Mouse (Mus musculus) ovary, postnatal 14 days (tissue): Measurements from ENCODE around the gene Fam243.

Experiments
- DNase-seq: peaks from one replicate; pipeline ENCODE4 v3.0.0; 2022; ENCODE audit warnings: low spot score

Gene Fam243

DNA sequence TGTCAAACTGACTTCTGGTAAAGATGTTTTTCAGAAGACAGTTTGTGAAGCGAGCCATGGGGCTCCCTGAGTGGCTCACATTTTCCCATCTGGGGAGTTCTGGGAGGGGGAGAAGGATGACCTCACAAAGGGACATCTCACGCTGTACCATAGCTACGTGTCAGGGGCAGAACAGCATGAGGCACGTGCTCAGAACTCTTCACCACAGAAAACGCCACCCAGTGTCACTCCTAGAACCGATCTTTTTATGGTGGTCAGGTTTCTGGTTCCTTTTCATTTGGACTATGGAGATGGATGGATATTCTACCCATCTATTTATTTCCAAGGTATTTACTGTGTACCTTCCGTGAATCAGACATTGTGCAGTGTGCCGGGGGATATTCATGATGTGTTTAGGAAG is at the start of gene Fam243:
Gene Fam243 (minus strand): TSS at position 101 of the 400 bp plus-strand sequence.
- no peak for DNase-seq

DNA sequence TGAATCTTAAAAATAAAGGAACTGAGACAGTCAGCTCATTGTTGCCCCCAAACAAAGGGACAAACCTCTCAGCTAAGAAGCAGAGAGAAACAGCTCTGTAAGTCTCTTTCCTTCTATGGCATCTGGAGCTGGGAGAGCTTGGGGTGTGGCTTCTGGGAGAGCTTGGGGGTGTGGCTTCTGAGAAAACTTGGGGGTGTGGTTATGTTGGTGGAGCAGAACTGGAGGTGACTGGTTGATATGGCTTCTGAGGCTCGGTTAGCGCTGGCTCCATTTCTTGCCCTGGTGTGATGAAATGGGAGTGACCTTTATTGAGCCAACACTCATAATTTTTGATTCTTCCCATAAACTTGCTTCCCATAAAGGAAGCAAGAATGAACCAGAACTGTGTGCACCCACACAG is 48.0 kb upstream of the Fam243 start:
- no peak for DNase-seq

DNA sequence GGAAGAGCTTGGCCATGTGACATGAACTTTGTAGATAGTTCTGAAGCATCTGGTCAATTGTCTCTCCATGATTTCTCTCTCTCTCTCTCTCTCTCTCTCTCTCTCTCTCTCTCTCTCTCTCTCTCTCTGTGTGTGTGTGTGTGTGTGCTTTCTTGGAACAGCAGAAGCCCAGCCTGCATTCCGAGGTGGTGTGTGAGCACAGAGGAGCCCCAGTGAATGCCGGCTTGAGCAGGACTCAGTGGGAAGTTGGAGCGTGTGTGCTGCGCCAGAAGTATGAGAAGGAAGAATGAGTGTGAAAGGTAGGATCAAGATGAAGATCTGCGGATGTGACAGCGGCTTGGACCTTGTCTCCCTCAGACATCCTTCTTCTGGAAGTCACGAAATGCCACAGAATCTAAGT is 44.2 kb upstream of the Fam243 start:
- DNase-seq = no peak

DNA sequence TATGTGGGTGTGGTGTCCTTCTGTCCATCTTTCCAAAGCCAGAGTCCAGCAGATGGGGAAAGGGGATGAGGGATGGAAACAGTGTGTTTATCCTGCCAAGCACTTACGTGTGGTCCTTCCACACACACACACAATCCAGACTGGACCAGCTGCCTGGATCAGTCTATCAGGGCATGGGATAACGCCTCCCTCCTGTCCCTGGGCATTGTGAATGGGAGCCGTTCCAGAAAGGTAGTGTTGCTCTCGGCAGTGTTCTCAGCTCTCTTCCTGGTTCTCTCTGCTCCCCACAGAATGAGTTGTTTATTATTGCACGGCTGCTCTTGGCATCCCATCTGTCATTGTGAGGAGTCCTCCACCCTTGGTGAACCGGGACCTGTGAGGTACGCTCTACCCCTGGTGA is 39.5 kb upstream of the Fam243 start:
- DNase-seq = no peak

DNA sequence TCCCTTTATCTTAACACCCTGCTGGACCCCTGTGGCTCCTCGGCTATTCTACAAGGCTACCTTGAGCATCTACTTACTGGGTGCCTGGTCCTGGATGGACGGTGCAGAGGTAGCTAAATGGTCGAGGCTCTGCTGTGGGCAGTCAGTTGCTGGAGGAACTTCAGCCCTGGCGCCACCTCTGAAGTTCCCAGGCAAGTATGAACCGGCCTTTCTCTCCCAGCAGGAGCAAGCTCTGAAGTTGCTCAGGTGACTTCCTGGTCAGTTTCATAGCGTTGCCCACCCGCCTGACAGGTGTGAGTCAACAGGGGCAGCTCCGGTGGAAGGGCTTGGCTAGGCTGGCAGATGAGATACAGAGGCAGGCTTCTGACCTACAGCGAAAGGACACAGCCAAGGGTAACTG is 38.0 kb upstream of the Fam243 start, which contains the start of gene Kcne1:
Gene Kcne1 (minus strand): TSS at position 240 of the 400 bp plus-strand sequence.
- DNase-seq = no peak

DNA sequence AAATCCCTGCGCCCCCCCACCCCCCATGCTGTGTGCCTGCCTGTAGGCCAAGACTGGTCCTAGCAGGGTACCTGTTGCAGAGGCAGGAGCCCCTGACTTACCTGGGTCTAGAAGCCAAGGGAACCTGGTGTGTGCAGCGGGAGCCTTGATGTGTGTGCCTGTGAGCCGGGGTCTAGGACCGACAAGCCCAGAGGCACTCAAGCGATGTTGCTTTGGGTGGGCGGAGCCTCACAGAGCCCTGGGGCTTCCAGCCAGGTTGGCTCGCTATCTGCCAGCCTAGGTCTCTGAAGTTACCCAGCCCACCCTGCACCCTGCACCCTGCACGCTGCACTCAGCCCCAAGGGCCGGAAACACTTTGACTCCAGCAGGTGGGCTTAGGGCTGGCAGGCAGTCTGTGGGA is 37.5 kb upstream of the Fam243 start:
- DNase-seq = no peak

DNA sequence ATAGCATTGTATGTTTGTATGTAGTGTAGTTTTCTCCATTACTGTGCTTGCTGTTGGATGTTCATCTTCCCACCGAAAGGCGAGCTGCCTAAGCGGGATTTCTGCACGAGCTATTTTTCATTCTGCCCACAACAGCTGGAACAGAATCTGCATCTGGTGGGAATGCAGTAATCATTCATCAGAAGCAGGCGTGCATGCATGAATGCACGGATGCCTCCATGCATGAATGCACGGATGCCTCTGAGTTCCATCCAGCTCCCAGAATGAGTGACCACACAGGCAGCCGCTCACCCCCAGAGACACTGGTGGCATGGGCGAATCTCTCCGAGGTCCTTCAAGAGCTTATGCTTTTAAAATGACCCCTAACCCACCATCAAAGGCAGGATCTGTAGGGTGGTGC is 36.3 kb upstream of the Fam243 start:
- DNase-seq = no peak

DNA sequence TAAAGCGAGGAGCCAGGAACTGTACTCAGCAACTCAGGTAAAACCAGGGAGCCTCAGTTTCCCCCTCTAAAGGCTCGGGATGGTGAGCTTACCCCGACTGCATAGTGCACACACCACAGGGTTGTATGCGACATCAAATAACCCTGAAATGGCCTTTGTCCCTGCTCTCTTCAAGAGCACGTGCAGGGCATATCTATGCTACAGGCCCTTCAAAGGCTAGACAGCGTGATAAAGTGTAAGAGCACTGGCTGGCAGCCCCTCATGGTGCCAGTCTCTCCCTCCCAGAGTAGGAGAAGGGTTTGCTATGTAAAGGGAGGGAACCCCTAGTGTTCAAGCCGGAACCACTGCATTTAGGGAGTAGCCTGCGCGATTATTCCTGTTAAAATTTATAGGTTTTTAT is 35.8 kb upstream of the Fam243 start:
- no peak for DNase-seq

DNA sequence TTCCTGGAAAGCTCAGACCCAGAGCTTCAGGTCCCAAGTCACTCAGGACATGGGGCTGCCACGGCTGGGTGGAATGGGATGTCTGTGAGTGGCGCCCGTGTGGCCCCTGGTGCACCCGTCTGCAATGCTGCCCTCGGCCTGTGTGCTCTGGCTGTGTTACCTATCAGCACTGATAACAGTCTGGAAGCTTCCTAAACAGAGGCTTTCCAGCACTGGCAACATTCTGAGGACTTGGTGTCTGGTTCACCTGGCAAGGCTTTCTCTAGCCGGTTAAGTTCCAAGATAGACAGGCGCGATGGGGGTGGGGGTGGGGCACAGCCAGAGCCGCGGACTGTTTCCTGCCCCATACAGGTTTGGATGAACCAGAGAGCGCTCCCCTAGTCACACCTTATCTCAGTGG is 34.7 kb upstream of the Fam243 start:
- DNase-seq = no peak

DNA sequence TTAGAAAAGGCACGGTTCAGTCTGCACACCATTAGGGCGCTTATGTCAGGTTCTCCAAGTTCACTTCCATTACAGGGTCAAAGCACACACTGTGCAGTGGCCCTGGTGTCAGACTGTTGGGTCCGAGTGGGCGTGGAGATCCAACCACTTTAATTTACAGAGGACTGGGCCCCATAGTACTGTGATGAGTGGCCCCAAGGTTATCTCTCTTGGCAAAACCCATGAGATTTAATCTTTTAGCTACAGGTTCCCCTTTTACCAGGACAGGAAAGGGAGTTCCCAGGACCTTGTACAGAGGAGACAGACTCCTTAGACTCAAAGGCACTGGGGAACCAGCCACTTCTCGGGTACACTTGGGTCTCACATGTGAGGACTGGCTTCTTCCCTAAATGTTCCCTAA is 34.1 kb upstream of the Fam243 start:
- DNase-seq = no peak

DNA sequence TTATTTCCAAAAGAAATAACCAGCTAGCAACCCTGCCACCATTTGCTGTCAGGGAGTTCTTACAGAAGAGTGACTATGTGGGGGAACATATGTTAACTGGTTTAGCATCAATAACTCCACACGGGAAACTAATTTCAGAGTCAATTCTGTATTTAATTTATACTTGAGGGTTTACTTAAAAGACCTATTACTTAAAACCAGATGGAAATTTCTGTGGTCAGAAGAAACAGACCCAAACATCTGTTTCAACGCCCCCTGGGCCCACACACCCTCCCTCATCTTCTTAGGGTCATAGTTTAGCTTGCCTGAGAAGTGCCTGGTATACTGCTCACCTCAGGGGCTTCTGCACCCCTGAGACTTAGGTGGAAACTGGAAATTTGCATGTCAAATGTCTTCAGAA is 32.7 kb upstream of the Fam243 start:
- no peak for DNase-seq

DNA sequence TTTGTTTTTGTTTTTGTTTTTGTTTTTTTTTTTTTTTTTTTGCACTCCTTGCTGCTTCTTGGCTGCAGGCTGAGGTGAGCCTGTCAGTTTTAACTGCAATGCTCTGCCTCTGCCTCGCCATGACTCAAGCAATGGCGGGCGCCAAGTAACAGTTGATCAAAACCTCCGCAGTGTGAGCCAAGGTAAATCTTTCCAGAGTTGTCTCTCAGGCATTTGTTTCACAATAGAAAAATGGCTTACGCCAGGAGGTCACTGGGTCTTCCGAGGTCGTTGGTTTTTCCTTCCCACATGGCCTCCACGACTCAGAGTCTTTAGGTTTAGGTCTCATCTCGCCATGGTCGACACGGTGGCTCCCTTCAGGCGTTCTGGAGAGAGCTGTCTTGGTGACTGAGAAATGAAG is 32.1 kb upstream of the Fam243 start:
- no peak for DNase-seq

DNA sequence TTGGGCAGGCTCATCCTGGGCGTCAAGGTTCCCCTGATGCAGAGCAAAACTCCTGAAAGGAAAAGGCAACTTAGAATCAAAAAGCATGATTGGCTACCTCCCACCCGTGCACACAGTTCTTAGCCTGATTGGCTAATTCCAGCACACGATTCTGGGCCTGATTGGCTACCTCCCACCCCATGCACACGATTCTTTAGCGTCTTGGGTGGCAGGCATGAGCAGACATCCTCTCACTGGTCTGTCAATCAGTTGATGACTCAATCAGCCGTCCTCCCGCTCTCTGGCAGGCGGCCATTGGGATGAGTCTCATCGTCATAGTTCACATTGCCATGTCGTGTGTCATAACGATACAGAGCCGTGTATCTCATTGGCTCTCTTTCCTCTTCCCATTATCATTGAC is 27.7 kb upstream of the Fam243 start:
- no peak for DNase-seq

DNA sequence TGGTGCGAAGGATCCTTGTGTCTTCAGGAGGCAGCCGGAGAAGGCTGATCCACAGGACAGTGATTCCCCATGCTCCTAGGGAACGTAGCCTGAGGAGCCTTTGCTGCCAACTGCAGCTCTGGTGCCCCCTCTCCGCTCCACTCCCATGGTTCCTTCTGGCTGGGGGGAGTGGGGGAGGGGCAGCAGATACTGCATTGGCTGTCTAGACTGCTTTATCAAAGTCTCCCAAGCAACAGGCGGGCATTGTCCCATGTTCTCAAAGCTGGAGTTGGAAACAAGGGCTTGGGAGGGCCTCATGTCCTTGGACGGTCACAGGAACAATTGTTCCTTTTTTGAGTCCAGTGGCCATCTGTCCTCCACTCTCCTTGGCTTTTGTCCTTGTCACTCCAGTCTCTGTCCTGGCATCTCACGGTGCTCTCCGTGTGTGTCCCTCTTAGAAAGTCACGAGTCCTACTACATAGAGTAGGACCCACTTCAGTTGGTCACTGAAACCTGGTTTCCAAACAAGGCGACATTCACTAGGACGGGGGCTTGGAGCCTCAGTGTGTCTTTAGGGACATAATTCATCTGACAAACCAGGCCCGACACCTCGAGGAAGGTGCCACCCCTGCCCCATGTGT is 25.2 kb upstream of the Fam243 start:
- DNase-seq = peak; percentile 16

DNA sequence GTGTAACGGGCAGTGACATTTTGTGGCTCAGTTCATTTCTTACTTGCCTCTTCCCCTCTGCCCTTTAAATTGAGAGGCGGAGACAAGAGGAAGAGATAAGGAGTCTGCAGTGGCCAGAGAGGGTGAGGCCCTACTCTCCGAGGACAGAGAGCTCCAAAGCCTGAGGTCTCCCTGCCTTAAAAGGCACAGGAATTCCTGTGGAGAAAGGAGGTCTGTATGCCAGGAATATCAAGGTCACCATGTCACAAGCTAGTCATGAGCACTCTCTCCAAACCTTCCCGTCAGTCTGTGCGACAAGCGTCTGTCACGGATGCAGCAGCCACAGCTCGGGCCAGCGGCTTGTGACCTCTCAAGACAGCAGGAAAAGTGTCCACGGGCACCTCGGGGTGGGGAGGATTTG is 23.9 kb upstream of the Fam243 start:
- DNase-seq = no peak

DNA sequence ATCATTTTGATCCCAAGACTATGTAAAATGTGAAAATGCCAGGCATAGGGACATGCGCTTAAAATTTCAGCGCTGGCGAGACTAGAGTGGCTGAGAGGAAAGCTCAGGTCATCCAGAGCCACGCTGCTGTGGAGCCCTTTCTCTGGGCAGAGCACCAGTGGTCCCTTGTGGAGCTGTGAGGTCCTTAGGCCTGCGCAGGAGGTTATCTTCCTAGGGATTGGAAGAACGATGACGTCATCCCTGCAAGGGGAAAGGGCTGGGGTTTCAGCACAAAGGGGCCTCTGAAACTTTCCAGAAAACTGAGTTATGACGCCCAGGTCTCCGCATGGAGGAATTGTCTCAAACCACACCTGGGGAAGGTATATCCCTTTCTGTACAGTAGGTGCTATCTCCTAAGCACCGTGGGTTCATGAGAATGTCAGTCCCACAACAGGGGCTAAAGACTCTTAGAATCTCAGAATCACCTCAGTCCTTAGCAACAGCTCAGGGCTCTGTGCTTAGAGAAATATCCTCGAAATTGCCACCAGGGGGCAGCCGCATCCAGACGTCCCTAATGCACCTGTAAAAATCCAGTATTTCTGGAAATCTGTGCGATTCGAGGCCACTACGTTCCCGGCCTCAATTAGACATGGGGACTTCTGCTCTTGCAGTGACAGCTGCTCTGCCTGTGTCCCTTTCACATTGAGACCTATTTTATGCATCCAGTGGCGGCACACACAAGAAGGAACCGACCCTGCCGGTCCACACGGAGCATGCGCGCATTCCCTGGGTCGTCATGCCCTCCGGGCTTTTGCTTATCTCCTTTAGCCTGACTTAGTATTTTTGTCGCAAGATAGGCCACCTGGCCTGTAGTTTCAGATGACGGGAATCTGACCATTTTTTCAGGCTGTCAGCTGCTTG is 19.6 kb upstream of the Fam243 start:
- peak; percentile 57 for DNase-seq

DNA sequence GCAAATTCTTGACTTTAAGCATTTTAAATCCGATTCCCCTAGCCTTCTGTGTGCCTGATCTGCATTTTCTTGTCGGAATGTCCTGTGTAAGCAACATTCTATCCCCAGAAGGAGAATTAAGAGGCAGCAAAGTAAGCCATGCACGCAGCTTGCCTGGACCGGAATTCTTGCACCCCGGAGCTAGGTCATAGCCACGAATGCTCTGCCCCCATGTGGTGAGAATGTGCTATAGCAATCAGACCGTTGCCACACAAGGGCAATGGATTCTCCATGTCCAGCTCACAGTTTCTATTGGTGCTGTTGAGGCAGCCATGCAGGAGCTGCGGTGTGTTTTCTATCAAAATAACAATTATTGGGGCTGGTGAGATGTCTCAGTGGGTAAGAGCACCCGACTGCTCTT is 15.0 kb upstream of the Fam243 start:
- DNase-seq = peak; percentile 64

DNA sequence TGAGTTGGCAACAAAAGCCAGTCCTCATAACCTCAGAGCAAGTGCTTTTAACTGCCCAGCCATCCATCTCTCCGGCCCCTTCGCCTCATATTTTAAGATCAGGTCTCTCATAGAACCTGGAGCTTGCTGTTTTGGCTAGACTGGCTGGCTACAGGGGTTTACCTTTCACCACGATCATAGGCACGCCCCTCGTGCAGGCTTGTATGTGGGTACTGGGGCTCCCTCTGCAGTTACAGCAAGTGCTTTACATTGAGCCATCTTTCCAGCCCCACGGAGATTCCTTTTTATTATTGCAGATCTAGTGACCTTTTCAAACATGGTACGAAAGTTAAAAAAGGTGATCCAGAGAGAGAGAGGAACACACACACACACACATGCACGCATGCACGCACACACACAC is 13.4 kb upstream of the Fam243 start:
- DNase-seq = no peak

DNA sequence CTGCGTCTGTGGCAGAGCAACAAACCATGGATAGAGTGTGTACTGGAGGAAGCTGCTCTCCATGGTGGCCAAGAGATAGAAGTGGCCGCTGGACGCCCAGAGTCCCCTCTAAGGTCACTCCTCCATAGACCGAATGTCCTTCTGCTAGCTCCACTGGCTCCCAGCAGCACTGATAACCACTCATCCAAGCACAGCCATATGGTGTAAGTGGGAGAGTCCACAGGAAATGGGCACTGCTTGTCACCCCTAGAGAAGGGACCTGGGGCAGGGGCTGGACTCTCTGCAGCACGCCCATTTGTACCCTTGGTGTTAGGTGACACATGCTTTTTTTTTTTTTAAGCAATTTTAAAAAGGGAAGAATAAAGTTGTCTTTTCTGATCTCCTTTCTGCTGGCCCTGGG is 9.7 kb upstream of the Fam243 start:
- no peak for DNase-seq

DNA sequence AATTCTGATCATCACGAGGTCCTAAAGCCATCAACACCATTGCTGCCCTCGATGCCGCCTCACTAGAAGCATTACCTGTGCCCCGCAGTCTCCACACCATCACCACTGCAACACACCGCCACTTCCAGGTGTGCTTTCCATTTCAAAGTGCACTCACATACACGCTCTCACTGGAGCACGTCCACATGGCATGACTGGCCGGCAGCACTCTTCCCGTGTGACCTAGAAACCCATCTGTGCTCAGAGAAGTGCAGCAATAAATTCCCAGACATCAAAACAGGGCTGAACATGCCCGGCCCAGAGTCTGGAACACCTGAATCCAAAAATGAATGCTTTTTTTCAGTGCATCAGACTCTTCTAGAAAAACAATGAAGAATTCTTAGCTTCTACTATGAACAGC is 6.7 kb upstream of the Fam243 start:
- no peak for DNase-seq

DNA sequence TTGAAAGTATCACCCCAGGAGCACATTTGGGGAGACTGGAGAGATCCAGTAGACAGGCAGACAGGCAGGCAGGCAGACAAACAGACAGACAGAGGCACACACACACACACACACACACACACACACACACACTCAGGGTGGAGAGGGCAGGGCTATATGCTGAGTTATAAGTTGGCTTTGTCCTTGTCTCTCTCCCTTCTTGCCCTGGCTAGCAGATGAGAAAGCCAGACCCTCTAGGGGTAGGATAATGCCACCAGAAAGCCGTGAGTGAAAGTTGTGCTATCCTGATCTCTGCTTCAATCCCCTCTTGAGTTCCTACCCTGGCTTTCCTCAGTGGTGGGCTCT is 3.8 kb upstream of the Fam243 start:
- DNase-seq = no peak

DNA sequence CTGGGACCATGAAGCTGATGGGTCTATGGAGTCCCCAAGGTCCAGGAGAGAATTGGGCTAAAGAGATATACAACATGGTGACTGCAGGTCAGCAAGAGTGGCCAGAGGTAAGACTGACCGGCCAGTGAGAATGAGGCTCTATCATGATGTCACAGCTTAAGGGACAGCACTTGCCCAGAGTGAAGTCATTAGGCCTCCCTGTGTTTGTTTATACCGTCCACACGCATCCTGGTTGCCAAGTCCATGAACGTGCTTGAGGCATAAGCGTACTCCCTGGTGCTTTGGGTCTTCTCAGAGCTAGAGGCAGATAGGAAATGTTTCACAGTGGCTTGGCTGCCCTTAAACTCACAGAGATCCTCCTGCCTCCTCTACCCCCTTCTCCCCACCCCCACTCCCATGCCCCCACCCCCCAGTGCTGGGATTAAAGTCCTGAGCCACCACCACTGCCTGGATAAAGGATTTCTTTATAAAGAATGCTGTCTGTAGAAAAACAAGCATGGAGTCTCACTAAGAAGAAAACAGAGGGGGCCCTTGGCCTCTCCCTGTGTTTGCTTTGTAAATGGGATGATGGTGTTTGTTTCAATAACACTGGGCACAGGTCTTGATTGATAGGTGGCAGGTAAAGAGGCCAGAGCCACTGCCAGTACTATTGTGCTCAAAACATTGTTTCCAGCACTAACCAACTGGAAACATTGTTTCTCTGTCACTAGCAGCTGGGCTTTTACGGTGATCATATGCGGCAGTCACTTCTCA is 3.2 kb upstream of the Fam243 start:
- no peak for DNase-seq

DNA sequence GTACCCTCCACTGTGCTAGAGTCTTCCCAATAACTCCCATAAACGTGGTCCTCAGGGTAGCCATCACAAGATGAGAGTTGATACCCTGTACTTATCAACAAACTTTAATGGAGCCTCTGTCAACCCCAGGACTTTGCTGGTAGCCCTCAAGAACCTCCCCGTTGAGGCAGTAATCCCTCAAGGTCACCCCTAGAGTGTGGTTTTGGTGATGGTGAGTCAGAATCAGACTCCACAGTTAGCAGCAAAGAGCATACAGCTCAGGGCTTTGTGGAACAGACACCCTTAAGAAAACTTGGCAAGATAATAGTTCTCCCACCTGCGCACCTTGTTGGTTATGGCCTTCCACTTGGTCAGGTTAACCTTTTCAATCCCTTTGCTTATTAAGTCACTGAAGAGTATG is 880 bp downstream of the Fam243 start:
- no peak for DNase-seq
